Mouse (Mus musculus) heart, postnatal 36 days (tissue): Measurements from ENCODE around the gene Hmx1. TPM values are rescaled to one million over a fixed set of nuclear protein-coding genes. Genes with fewer than 3 reads are reported as not detected.
A peak's percentile ranks its signal among the peaks of the same experiment; 100 is the strongest.

Experiments used
- DNase-seq, 2 experiments: peaks; one replicate each; pipeline ENCODE4 v3.0.0; 2021 to 2022
- intact Hi-C: fragments of 180-260 bp; cut with DNase I; formaldehyde crosslinking; loops from one replicate; pipeline ENCODE4 v1.15.1; 2025
- total RNA-seq, 2 experiments: library from RNA; stranded (reverse); gene quantifications; 2 replicates each; pipeline ENCODE4 v1.2.3; 2021

Hmx1 gene
- not detected for total RNA-seq

GRCm38 (mm10) chr5:35388491-35389111 is at the start of gene Hmx1:
Gene Hmx1, plus strand, starts transcription at chr5:35389108.
- no peak for DNase-seq
- intact Hi-C loops = no loop called here

GRCm38 (mm10) chr5:35345084-35345483 is 43.8 kb upstream of the Hmx1 start:
- intact Hi-C loops = loop anchor here (5.0 kb wide), 2 partner anchors 213 to 298 kb away; no protein-coding TSS in a partner anchor
- DNase-seq = no peak

GRCm38 (mm10) chr5:35348794-35349193 is 40.1 kb upstream of the Hmx1 start:
- intact Hi-C loops = loop anchor here (1.0 to 5.0 kb wide), 4 partner anchors 104 to 301 kb away; no protein-coding TSS in a partner anchor
- DNase-seq = peak; percentile 49 to 62

- intact Hi-C loops = no loop called here
- no peak for DNase-seq
These were observed 31.1 kb upstream of the Hmx1 start for GRCm38 (mm10) chr5:35357544-35358440.

- intact Hi-C loops = loop anchor here (1.0 to 10.0 kb wide), 2 partner anchors 149 to 353 kb away; no protein-coding TSS in a partner anchor
- DNase-seq = peak; percentile 87 to 91
These were observed 27.2 kb upstream of the Hmx1 start for GRCm38 (mm10) chr5:35361570-35362284.

GRCm38 (mm10) chr5:35366241-35367032 is 22.5 kb upstream of the Hmx1 start:
- intact Hi-C loops = loop anchor here (10.0 kb wide), 1 partner anchor 348 kb away; no protein-coding TSS in a partner anchor
- DNase-seq = no peak

GRCm38 (mm10) chr5:35368916-35369315 is 20.0 kb upstream of the Hmx1 start:
- DNase-seq = no peak
- intact Hi-C loops = loop anchor here (10.0 kb wide), 1 partner anchor 346 kb away; no protein-coding TSS in a partner anchor

GRCm38 (mm10) chr5:35379066-35379465 is 9.8 kb upstream of the Hmx1 start:
- intact Hi-C loops = no loop called here
- no peak for DNase-seq

GRCm38 (mm10) chr5:35379815-35380214 is 9.1 kb upstream of the Hmx1 start:
- peak; percentile 17 to 31 for DNase-seq

GRCm38 (mm10) chr5:35387834-35388490 is 946 bp upstream of the Hmx1 start:
- intact Hi-C loops = no loop called here
- no peak for DNase-seq

More at GRCm38 (mm10) chr5:35379815-35380214, 9.1 kb upstream of the Hmx1 start:
- intact Hi-C loops = loop anchor here (1.0 kb wide), 1 partner anchor 130 kb away; no protein-coding TSS in a partner anchor

GRCm38 (mm10) chr5:35389441-35389840 is 533 bp downstream of the Hmx1 start:
- no peak for DNase-seq
- intact Hi-C loops = no loop called here

- DNase-seq = no peak
- intact Hi-C loops = no loop called here
These were observed 1.0 kb downstream of the Hmx1 start for GRCm38 (mm10) chr5:35389915-35390314.

- intact Hi-C loops = no loop called here
- DNase-seq = no peak
These were observed 2.1 kb downstream of the Hmx1 start for GRCm38 (mm10) chr5:35390848-35391655.

- intact Hi-C loops = no loop called here
- DNase-seq = peak in 1 of 2 experiments; percentile 10
These were observed 2.9 kb downstream of the Hmx1 start for GRCm38 (mm10) chr5:35391656-35392333.

GRCm38 (mm10) chr5:35392334-35392695 is 3.4 kb downstream of the Hmx1 start:
- DNase-seq = no peak

GRCm38 (mm10) chr5:35395566-35396440 is 6.9 kb downstream of the Hmx1 start:
- intact Hi-C loops = no loop called here
- no peak for DNase-seq

More at GRCm38 (mm10) chr5:35392334-35392695, 3.4 kb downstream of the Hmx1 start:
- intact Hi-C loops = no loop called here
